Mouse (Mus musculus) forebrain, embryonic 10.5 days (tissue): ENCODE results near the gene Swt1. TPM values are rescaled to one million over a fixed set of nuclear protein-coding genes. Genes with fewer than 3 reads are reported as not detected.
"Not testable (repeated sequence)": the region's sequence is repeated elsewhere in the genome, so short reads cannot be mapped to it uniquely, and the experiment has no call there.

Source experiments
- DNase-seq: peaks from one replicate; pipeline ENCODE4 v3.0.0-alpha.2; 2017; ENCODE audit warnings: low spot score; ENCODE audit errors: extremely low spot score
- H3K27ac ChIP-seq: fragments of 300-500 bp; sonication (generic); 2 replicates; pipeline ENCODE4 v1.5.1; 2016; ENCODE audit warnings: mild to moderate bottlenecking
- H3K27me3 ChIP-seq: fragments of 300-500 bp; sonication (generic); 2 replicates; pipeline ENCODE4 v1.6.1; 2016; ENCODE audit warnings: mild to moderate bottlenecking; ENCODE audit not compliant: poor library complexity, severe bottlenecking
- H3K36me3 ChIP-seq: fragments of 300-500 bp; sonication (generic); replicated peaks from 2 replicates; pipeline ENCODE4 v1.6.1; 2016; ENCODE audit warnings: mild to moderate bottlenecking, moderate library complexity
- H3K4me1 ChIP-seq: fragments of 300-500 bp; sonication (generic); 2 replicates; pipeline ENCODE4 v1.6.1; 2016
- H3K4me3 ChIP-seq: fragments of 300-500 bp; sonication (generic); 2 replicates; pipeline ENCODE4 v1.5.1; 2016; ENCODE audit warnings: mild to moderate bottlenecking, moderate library complexity
- H3K9me3 ChIP-seq: fragments of 300-500 bp; sonication (generic); 2 replicates; pipeline ENCODE4 v1.6.1; 2016; ENCODE audit warnings: mild to moderate bottlenecking, moderate library complexity
- WGBS: fragments of 180-500 bp; shearing (Covaris S2); methylation state at CpG from one replicate; pipeline ENCODE4 v1.1.7; 2016; 5-methylcytosine and 5-hydroxymethylcytosine counted together
- polyA plus RNA-seq: library from polyadenylated mRNA; unstranded; fragments of >200 nt; fragmentation: Nextera tagmentation; extraction: Ambion mirVana; gene quantifications from 2 replicates; pipeline ENCODE4 v1.2.1, GENCODE M21; 2016

Gene Swt1
- 18.0 and 18.9 TPM in 2 replicates for polyA plus RNA-seq

GRCm38 (mm10) chr1:151428263-151429221 lies at the start of gene Swt1, which contains the start of gene Trmt1l:
Swt1 (minus strand) TSS chr1:151428455.
Trmt1l (plus strand) TSS chr1:151428542.
- H3K9me3 ChIP-seq = no peaks in the 10 kb centered on the region
- no peaks in the 10 kb centered on the region for H3K27me3 ChIP-seq
- WGBS = under 1% methylated on average over 74 of the region's 74 CpGs
- peak within 1 kb of the TSS; percentile 88 for H3K4me3 ChIP-seq
- peak; percentile 96 for DNase-seq
- H3K36me3 ChIP-seq = peaks cover 18% of the 10 kb centered on the region
- H3K27ac ChIP-seq = peak within 1 kb of the TSS; percentile 96
- peaks cover 21% of the 10 kb centered on the region for H3K4me1 ChIP-seq

GRCm38 (mm10) chr1:151472386-151472785 lies 44.1 kb upstream of the Swt1 start:
- H3K36me3 ChIP-seq = peaks cover 97% of the 10 kb centered on the region
- not testable (repeated sequence) for DNase-seq, H3K27ac ChIP-seq, H3K4me1 ChIP-seq, H3K9me3 ChIP-seq, H3K4me3 ChIP-seq, H3K27me3 ChIP-seq
- 89% methylated on average over 8 of the region's 8 CpGs for WGBS

DNA sequence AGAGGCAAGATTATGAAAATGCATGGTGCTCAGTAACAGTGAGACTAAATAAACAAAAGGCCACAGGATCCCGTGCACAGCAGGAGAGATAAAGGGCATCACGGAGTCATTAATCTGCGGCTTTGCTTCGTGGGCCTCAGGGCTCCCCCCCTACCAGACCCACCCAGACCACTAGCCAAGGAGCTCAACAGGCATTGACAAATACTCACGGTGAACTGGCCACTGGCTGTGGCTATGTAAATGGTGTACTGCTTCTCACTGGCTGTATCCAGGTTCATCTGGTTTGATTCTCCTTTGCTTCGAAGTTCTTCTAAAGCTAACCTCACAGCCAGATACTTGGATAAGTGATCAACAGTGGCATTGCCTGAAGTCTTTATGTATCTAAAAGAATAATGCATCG lies 43.2 kb upstream of the Swt1 start:
- Histone ChIP-seq H3K4me3 (no peak overlapping the region), H3K27ac (no peak overlapping the region), H3K27me3 (no peaks in the 10 kb centered on the region), H3K9me3 (no peaks in the 10 kb centered on the region), H3K4me1 (no peaks in the 10 kb centered on the region), H3K36me3 (peaks cover 95% of the 10 kb centered on the region)
- no peak for DNase-seq
- WGBS = 75% methylated on average over 7 of the region's 7 CpGs

DNA sequence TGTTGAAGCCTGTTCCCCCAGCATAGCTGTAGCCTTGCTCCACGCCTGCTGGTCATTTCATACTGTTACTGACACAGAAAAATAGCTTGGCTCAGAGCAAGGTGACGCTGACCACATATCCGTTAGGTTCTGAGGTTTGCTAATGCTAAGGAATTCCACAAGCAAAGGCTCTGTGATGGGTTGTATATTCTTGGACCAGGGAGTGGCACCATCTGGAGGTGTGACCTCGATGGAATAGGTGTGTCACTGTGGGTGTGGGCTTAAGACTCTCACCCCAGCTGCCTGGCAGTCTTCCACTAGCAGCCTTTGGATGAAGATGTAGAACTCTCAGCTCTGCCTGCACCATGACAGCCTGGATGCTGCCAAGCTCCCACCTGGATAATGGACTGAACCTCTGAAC lies 38.3 kb upstream of the Swt1 start:
- WGBS = 86% methylated on average over 4 of the region's 4 CpGs
- H3K4me1 ChIP-seq = no peaks in the 10 kb centered on the region
- H3K36me3 ChIP-seq = peaks cover 59% of the 10 kb centered on the region
- no peaks in the 10 kb centered on the region for H3K9me3 ChIP-seq
- H3K27ac ChIP-seq = no peak overlapping the region
- H3K4me3 ChIP-seq = no peak overlapping the region
- H3K27me3 ChIP-seq = no peaks in the 10 kb centered on the region
- no peak for DNase-seq

- Histone ChIP-seq H3K4me3 (no peak overlapping the region), H3K9me3 (no peaks in the 10 kb centered on the region), H3K4me1 (no peaks in the 10 kb centered on the region), H3K27ac (no peak overlapping the region), H3K27me3 (no peaks in the 10 kb centered on the region), H3K36me3 (peaks cover 56% of the 10 kb centered on the region)
- no peak for DNase-seq
- 55% methylated on average over 4 of the region's 4 CpGs for WGBS
These were observed 36.7 kb upstream of the Swt1 start for GRCm38 (mm10) chr1:151464914-151465313.

GRCm38 (mm10) chr1:151461265-151461664 lies 33.0 kb upstream of the Swt1 start:
- Histone ChIP-seq H3K36me3 (peaks cover 56% of the 10 kb centered on the region), H3K4me3 (no peak overlapping the region), H3K27ac (no peak overlapping the region), H3K9me3 (no peaks in the 10 kb centered on the region), H3K27me3 (no peaks in the 10 kb centered on the region), H3K4me1 (no peaks in the 10 kb centered on the region)
- no peak for DNase-seq
- WGBS = 76% methylated on average over 9 of the region's 9 CpGs

- Histone ChIP-seq H3K36me3 (peaks cover 88% of the 10 kb centered on the region), H3K4me1 (no peaks in the 10 kb centered on the region), H3K27me3 (no peaks in the 10 kb centered on the region), H3K4me3 (no peak overlapping the region), H3K9me3 (no peaks in the 10 kb centered on the region), H3K27ac (no peak overlapping the region)
- 91% methylated on average over 5 of the region's 5 CpGs for WGBS
- no peak for DNase-seq
These were observed 28.8 kb upstream of the Swt1 start for GRCm38 (mm10) chr1:151457087-151457486.

DNA sequence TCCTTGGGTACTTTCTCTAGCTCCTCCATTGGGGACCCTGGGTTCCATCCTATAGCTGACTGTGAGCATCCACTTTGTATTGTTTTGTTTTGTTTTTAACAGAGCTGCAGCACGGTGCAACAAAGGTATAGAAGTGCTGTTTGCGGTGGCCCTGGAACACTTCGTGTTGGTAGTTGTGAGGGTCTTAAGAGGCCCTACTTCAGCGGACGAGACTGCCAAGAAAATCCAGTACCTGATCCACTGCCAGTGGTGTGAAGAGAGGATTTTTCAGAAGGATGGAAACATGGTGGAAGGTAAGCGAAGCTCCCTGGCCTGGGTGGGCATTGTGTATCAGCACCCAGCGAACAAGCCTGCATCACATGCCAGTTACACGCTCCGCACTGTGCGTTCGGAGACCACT lies 23.7 kb upstream of the Swt1 start:
- H3K27me3 ChIP-seq = no peaks in the 10 kb centered on the region
- 96% methylated on average over 11 of the region's 11 CpGs for WGBS
- no peak overlapping the region for H3K27ac ChIP-seq
- H3K4me3 ChIP-seq = no peak overlapping the region
- peaks cover 96% of the 10 kb centered on the region for H3K36me3 ChIP-seq
- no peaks in the 10 kb centered on the region for H3K9me3 ChIP-seq
- H3K4me1 ChIP-seq = no peaks in the 10 kb centered on the region
- no peak for DNase-seq

DNA sequence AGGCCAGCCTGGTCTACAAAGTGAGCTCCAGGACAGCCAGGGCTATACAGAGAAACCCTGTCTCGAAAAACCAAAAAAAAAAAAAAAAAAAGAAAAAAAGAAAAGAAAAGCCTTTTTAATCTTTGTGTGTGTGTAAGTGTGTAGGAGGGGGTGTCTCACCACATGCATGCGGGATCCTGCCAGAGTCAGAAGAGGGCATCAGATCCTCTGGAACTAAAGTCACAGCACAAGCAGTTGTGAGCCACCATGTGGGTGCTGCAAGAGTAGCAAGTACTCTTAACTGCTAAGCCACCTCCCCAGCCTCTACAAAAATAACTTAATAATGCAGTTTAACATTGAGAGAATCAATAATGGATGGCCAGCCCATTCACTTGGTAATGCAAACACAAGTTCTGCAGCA lies 22.6 kb upstream of the Swt1 start:
- Histone ChIP-seq H3K36me3 (peaks cover 96% of the 10 kb centered on the region), H3K27ac (no peak overlapping the region), H3K4me3 (no peak overlapping the region), H3K27me3 (no peaks in the 10 kb centered on the region), H3K9me3 (no peaks in the 10 kb centered on the region), H3K4me1 (no peaks in the 10 kb centered on the region)
- 92% methylated on average over 2 of the region's 2 CpGs for WGBS
- no peak for DNase-seq

DNA sequence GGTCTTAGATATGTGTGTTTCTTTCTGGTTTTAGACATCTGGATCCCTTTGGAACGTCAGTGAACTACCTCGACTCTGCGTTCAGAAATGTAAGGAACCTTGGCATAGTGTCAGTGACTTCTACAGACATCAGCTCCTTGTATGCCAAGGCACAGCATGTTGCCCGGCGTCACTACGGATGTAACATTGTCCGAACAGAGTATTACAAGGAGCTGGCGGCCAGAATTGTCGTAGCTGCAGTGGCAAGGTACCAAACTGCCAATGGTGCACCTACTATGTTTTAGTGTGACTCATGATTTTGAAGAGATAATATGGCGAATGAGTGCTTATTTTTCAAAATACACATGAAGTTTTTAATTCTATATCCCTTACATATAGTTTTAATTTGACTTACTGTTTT lies 21.6 kb upstream of the Swt1 start:
- 96% methylated on average over 10 of the region's 10 CpGs for WGBS
- no peak overlapping the region for H3K27ac ChIP-seq
- H3K4me1 ChIP-seq = no peaks in the 10 kb centered on the region
- no peak overlapping the region for H3K4me3 ChIP-seq
- H3K27me3 ChIP-seq = no peaks in the 10 kb centered on the region
- no peak for DNase-seq
- peaks cover 98% of the 10 kb centered on the region for H3K36me3 ChIP-seq
- no peaks in the 10 kb centered on the region for H3K9me3 ChIP-seq

GRCm38 (mm10) chr1:151435431-151435830 lies 7.2 kb upstream of the Swt1 start:
- Histone ChIP-seq H3K4me1 (no peaks in the 10 kb centered on the region), H3K9me3 (no peaks in the 10 kb centered on the region), H3K27ac (no peak overlapping the region), H3K4me3 (no peak overlapping the region), H3K27me3 (no peaks in the 10 kb centered on the region), H3K36me3 (peaks cover 84% of the 10 kb centered on the region)
- WGBS = 92% methylated on average over 6 of the region's 6 CpGs
- DNase-seq = no peak

GRCm38 (mm10) chr1:151429316-151429715 lies 1.1 kb upstream of the Swt1 start:
- Histone ChIP-seq H3K27me3 (no peaks in the 10 kb centered on the region), H3K9me3 (no peaks in the 10 kb centered on the region), H3K36me3 (peaks cover 26% of the 10 kb centered on the region), H3K4me1 (peaks cover 21% of the 10 kb centered on the region), H3K27ac (peak overlapping the region; percentile 96), H3K4me3 (peak overlapping the region; percentile 88)
- WGBS = 57% methylated on average over 9 of the region's 9 CpGs
- DNase-seq = no peak

DNA sequence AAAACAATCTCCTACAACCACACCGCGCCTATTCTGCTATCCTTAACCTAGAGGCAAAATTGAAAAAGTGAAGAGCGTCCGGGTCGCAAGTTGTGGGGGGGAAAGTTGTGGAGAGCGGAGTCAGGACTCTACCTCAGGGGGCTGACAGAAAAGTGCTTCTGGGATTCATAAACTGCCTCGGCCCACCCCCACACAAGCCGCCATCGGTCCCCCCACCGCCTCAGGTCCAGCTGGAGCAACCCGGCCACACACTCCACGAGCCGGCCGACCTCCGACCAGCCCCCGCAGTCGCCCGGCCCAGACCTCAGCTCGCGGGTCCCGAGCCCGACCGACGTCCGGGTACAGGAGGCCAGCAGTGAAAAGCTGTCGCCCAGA lies 380 bp downstream of the Swt1 start:
- peak overlapping the region; percentile 96 for H3K27ac ChIP-seq
- H3K4me3 ChIP-seq = peak overlapping the region; percentile 88
- H3K36me3 ChIP-seq = peaks cover 14% of the 10 kb centered on the region
- 0% methylated on average over 26 of the region's 26 CpGs for WGBS
- H3K4me1 ChIP-seq = peaks cover 21% of the 10 kb centered on the region
- no peak for DNase-seq
- no peaks in the 10 kb centered on the region for H3K27me3 ChIP-seq
- H3K9me3 ChIP-seq = no peaks in the 10 kb centered on the region
